Mouse (Mus musculus) right cerebral cortex, postnatal 10 days (tissue): Measurements from ENCODE around the gene Pla2g12a.

Experiments used
- DNase-seq, 2 experiments: peaks; one replicate each; pipeline ENCODE4 v3.0.0; 2021; ENCODE audit warnings: low spot score in 2 of 2

The Pla2g12a gene

GRCm38 (mm10) chr3:129898886-129899285 is 20.5 kb downstream of the Pla2g12a start:
- DNase-seq = no peak

- DNase-seq = peak; percentile 70 to 77
These were observed 22.9 kb downstream of the Pla2g12a start, which contains the start of gene Casp6 for GRCm38 (mm10) chr3:129901271-129901809. Casp6 (plus strand) TSS chr3:129901425.

- no peak for DNase-seq
These were observed 25.0 kb downstream of the Pla2g12a start for GRCm38 (mm10) chr3:129903369-129903768.

GRCm38 (mm10) chr3:129903866-129904265 is 25.5 kb downstream of the Pla2g12a start:
- DNase-seq = no peak

GRCm38 (mm10) chr3:129904381-129905132 is 26.2 kb downstream of the Pla2g12a start:
- DNase-seq = no peak

GRCm38 (mm10) chr3:129912025-129912424 is 33.6 kb downstream of the Pla2g12a start:
- no peak for DNase-seq

- no peak for DNase-seq
These were observed 34.8 kb downstream of the Pla2g12a start for GRCm38 (mm10) chr3:129913241-129913640.

- no peak for DNase-seq
These were observed 39.0 kb downstream of the Pla2g12a start for GRCm38 (mm10) chr3:129917424-129917823.

- DNase-seq = peak; percentile 78 to 84
These were observed 40.0 kb downstream of the Pla2g12a start for GRCm38 (mm10) chr3:129918434-129918833.

- DNase-seq = no peak
These were observed 45.2 kb downstream of the Pla2g12a start for GRCm38 (mm10) chr3:129923581-129923980.

GRCm38 (mm10) chr3:129925861-129926260 is 47.5 kb downstream of the Pla2g12a start:
- DNase-seq = no peak

GRCm38 (mm10) chr3:129930213-129930778 is 51.9 kb downstream of the Pla2g12a start:
- DNase-seq = no peak

- DNase-seq = peak in 1 of 2 experiments; percentile 31
These were observed 54.0 kb downstream of the Pla2g12a start for GRCm38 (mm10) chr3:129932443-129932842.

GRCm38 (mm10) chr3:129936561-129936960 is 58.2 kb downstream of the Pla2g12a start:
- no peak for DNase-seq

- no peak for DNase-seq
These were observed 59.4 kb downstream of the Pla2g12a start for GRCm38 (mm10) chr3:129937848-129938247.

- no peak for DNase-seq
These were observed 60.7 kb downstream of the Pla2g12a start for GRCm38 (mm10) chr3:129939058-129939457.

GRCm38 (mm10) chr3:129940780-129941179 is 62.4 kb downstream of the Pla2g12a start:
- DNase-seq = no peak

- no peak for DNase-seq
These were observed 62.9 kb downstream of the Pla2g12a start for GRCm38 (mm10) chr3:129941291-129941690.

- DNase-seq = no peak
These were observed 65.4 kb downstream of the Pla2g12a start for GRCm38 (mm10) chr3:129943813-129944212.
